Mouse (Mus musculus): ENCODE results near the gene Eif4h.

- TF ChIP-seq CTCF (IDR thresholded peaks at IDR 0.05; ENCODE audit: low read depth, low read length) = peak; percentile 96
- no peak for TF ChIP-seq POLR2A (IDR thresholded peaks at IDR 0.05; ENCODE audit: insufficient read depth, low read length)
These were observed 22.2 kb downstream of the Eif4h start for GRCm38 (mm10) chr5:134617071-134617470.
